Mouse (Mus musculus) testis, adult 2 months (tissue): ENCODE data around the gene Desi1. TPM values are rescaled to one million over a fixed set of nuclear protein-coding genes. Genes with fewer than 3 reads are reported as not detected.

Experiments used
- H3K27ac ChIP-seq: fragments of 200-500 bp; 2 replicates; pipeline ENCODE4 v1.5.1; 2012; ENCODE audit warnings: low read depth, low read length; ENCODE audit not compliant: control insufficient read depth, insufficient read depth
- H3K27me3 ChIP-seq: fragments of 200-500 bp; 2 replicates; pipeline ENCODE4 v1.6.1; 2012; ENCODE audit warnings: mild to moderate bottlenecking, low read length, moderate library complexity; ENCODE audit not compliant: control insufficient read depth, insufficient read depth
- H3K36me3 ChIP-seq: fragments of 200-500 bp; 2 replicates; pipeline ENCODE4 v1.6.1; 2012; ENCODE audit warnings: mild to moderate bottlenecking, low read length; ENCODE audit not compliant: control insufficient read depth, insufficient read depth
- H3K4me1 ChIP-seq: fragments of 200-500 bp; 2 replicates; pipeline ENCODE4 v1.6.1; 2012; ENCODE audit warnings: low read length; ENCODE audit not compliant: control insufficient read depth, insufficient read depth
- H3K4me3 ChIP-seq: fragments of 200-500 bp; 2 replicates; pipeline ENCODE4 v1.5.1; 2012; ENCODE audit warnings: low read depth, mild to moderate bottlenecking, low read length, moderate library complexity, mixed read lengths; ENCODE audit not compliant: control insufficient read depth
- CTCF ChIP-seq: fragments of 200-500 bp; IDR thresholded peaks from 2 replicates; pipeline ENCODE4 v1.5.1; 2012; ENCODE audit warnings: low read depth, mild to moderate bottlenecking, inconsistent platforms, low read length, moderate library complexity; ENCODE audit not compliant: control insufficient read depth, insufficient read depth, insufficient replicate concordance
- POLR2A ChIP-seq: fragments of 200-500 bp; IDR thresholded peaks from 2 replicates; pipeline ENCODE4 v1.6.1; 2012; ENCODE audit warnings: low read depth, mild to moderate bottlenecking, inconsistent platforms, low read length, moderate library complexity; ENCODE audit not compliant: control insufficient read depth
- polyA plus RNA-seq: library from polyadenylated mRNA; depleted of rRNA; stranded (reverse); fragments of >200 nt; gene quantifications from 2 replicates; pipeline ENCODE4 v1.2.3, GENCODE M21; 2012; rRNA removed

Desi1 gene
- polyA plus RNA-seq, 1 experiment = 682 TPM

- no peak for TF ChIP-seq CTCF
- TF ChIP-seq POLR2A = no peak
- H3K36me3 ChIP-seq = no peaks in the 10 kb centered on the region
- no peak overlapping the region for H3K27ac ChIP-seq
- H3K4me3 ChIP-seq = no peak overlapping the region
- H3K4me1 ChIP-seq = no peaks in the 10 kb centered on the region
- H3K27me3 ChIP-seq = no peaks in the 10 kb centered on the region
Measured at GRCm38 (mm10) chr15:81952310-81952709, 81.4 kb downstream of the Desi1 start.

DNA sequence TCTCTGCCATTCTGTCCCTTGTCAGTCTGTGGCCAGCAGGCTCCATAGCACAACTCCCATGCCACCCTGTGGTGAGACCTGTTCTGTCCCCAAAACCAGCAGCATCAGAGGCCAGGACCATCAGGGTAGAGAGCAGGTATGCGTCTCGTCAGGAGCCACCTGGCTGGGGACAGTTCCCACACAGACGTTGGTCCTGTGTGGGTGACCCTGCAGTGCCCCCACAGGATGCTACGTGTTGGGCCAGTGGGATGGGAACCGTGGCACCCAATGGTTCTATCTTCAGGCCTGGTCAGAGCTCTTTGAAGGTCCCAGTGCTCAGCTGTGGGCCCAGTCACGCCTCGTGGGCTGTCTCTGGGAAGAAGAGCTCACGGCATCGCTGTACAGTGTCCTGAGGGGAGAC is 82.5 kb downstream of the Desi1 start:
- Histone ChIP-seq H3K36me3 (no peaks in the 10 kb centered on the region), H3K4me3 (no peak overlapping the region), H3K27me3 (no peaks in the 10 kb centered on the region), H3K27ac (no peak overlapping the region), H3K4me1 (no peaks in the 10 kb centered on the region)
- TF ChIP-seq CTCF = no peak
- no peak for TF ChIP-seq POLR2A

DNA sequence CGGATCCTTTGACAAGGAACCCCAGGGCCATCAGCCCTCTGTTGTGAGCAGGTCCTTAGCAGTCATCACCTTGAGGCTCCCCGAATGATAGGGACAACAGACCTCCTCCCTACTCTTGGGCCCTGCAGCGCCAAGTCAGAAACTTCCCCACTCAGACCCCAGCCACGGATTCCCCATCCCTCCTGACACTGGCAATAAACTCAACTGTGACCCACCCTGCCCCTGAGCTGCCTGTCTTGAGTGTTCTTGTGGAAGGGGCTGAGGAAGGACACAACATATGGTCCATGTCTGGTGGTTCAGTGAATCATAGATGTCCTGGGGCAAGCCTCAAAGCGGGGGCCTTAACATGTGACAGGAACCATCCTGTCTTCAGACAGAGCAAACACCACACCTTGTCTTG is 82.9 kb downstream of the Desi1 start:
- H3K27ac ChIP-seq = no peak overlapping the region
- no peaks in the 10 kb centered on the region for H3K4me1 ChIP-seq
- TF ChIP-seq CTCF (no peak), POLR2A (no peak)
- no peaks in the 10 kb centered on the region for H3K27me3 ChIP-seq
- H3K4me3 ChIP-seq = no peak overlapping the region
- no peaks in the 10 kb centered on the region for H3K36me3 ChIP-seq

DNA sequence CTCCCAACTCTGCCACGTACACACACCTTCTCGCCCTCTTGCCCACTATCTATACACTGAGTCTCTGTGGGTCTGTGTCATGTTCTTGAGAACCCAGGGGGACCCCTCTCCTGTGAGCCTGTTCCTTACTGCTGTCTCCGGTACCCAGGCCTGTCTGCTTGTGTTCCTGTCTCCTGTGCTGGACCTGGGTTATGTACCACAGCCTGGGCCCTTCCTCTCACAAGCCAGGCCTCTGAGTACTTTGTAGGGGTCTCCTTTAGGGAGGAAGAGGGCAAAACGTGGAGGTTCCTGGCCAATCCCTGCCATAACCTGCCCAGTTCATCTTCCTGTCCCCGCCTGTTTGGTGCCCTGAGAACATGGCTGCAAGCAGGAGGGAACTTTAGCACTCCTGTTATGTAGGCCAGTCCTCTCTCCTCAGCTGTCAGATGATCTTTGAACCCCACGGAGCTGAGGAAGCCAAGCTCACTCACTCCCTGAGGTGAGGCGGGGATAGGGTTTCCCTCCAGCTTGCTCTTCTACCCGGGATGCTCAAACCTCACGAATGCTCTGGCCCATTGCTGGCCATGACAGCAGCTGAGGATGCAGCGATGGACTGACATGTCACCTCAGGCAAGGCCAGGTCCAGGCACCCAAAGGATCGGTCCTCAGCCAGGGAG is 84.1 kb downstream of the Desi1 start:
- TF ChIP-seq POLR2A (no peak), CTCF (no peak)
- Histone ChIP-seq H3K36me3 (no peaks in the 10 kb centered on the region), H3K4me3 (no peak overlapping the region), H3K4me1 (no peaks in the 10 kb centered on the region), H3K27ac (no peak overlapping the region), H3K27me3 (no peaks in the 10 kb centered on the region)

GRCm38 (mm10) chr15:81949076-81949475 is 84.6 kb downstream of the Desi1 start:
- TF ChIP-seq CTCF (no peak), POLR2A (no peak)
- no peak overlapping the region for H3K27ac ChIP-seq
- H3K27me3 ChIP-seq = no peaks in the 10 kb centered on the region
- no peaks in the 10 kb centered on the region for H3K4me1 ChIP-seq
- no peaks in the 10 kb centered on the region for H3K36me3 ChIP-seq
- no peak overlapping the region for H3K4me3 ChIP-seq

DNA sequence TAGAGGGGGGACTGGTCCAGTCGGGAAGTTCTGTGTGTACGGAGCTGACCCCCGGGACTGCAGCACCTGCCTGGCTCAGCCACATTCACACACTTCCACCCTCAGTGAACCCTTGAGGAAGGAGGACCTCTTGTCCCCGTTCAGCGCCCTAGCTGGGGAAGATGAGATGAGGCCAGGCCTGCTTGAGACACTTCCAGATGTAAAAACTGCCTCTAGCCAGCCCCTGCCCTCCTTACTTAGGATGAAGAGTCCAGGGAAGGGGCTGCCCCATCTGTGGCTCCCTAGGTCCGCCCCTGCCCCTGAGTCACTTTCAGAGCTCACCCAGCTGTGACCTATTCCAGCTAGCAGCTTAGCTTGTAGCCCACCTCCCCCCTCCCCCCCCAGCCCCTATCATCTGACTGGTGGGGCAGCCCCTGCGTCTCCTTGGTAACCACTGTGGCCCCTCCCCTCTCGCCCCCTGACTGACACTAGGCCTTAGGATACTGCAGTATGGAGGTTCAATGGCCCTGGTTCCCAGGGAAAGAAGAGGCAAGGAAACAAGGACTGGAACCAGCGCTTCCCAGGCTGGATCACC is 90.4 kb downstream of the Desi1 start:
- H3K27ac ChIP-seq = no peak overlapping the region
- no peaks in the 10 kb centered on the region for H3K36me3 ChIP-seq
- H3K27me3 ChIP-seq = no peaks in the 10 kb centered on the region
- TF ChIP-seq CTCF (no peak), POLR2A (no peak)
- H3K4me3 ChIP-seq = no peak overlapping the region
- H3K4me1 ChIP-seq = peaks cover 9% of the 10 kb centered on the region

Other genes starting within 250 kb of the Desi1 start
- gene Tef, start 231.4 kb downstream of the Desi1 start, polyA plus RNA-seq = 36.1 and 38.9 TPM in 2 replicates
- gene Tob2, start 175.1 kb downstream of the Desi1 start, polyA plus RNA-seq = 7.3 and 8.0 TPM in 2 replicates
- 22.2 and 23.5 TPM in 2 replicates for gene Phf5a, start 162.0 kb downstream of the Desi1 start, polyA plus RNA-seq
- 112 and 118 TPM in 2 replicates for gene Aco2, start 161.6 kb downstream of the Desi1 start, polyA plus RNA-seq
- gene Polr3h, start 107.6 kb downstream of the Desi1 start, polyA plus RNA-seq = 11.9 and 12.9 TPM in 2 replicates
- gene Csdc2, start 97.1 kb downstream of the Desi1 start, polyA plus RNA-seq = 8.1 and 9.2 TPM in 2 replicates
- gene Pmm1, start 72.9 kb downstream of the Desi1 start, polyA plus RNA-seq = 12.1 and 13.8 TPM in 2 replicates
- gene 1700029P11Rik, start 53.3 kb downstream of the Desi1 start, polyA plus RNA-seq = 153 and 159 TPM in 2 replicates
- 16.7 and 20.4 TPM in 2 replicates for gene Xrcc6, start 46.0 kb downstream of the Desi1 start, polyA plus RNA-seq
- gene Snu13, start 13.7 kb upstream of the Desi1 start, polyA plus RNA-seq = 68.8 and 72.0 TPM in 2 replicates
- 86.7 and 90.3 TPM in 2 replicates for gene 4930407I10Rik, start 25.3 kb upstream of the Desi1 start, polyA plus RNA-seq
- gene Mei1, start 36.1 kb upstream of the Desi1 start, polyA plus RNA-seq = 8.2 and 10.3 TPM in 2 replicates
- 18.1 and 19.9 TPM in 2 replicates for gene Ccdc134, start 94.1 kb upstream of the Desi1 start, polyA plus RNA-seq
- 36.2 and 40.1 TPM in 2 replicates for gene Srebf2, start 113.3 kb upstream of the Desi1 start, polyA plus RNA-seq
- 0.31 and 0.61 TPM in 2 replicates for gene Shisa8, start 179.0 kb upstream of the Desi1 start, polyA plus RNA-seq
- 7.2 and 8.0 TPM in 2 replicates for gene Tnfrsf13c, start 190.5 kb upstream of the Desi1 start, polyA plus RNA-seq
- 14.6 and 21.3 TPM in 2 replicates for gene Cenpm, start 210.9 kb upstream of the Desi1 start, polyA plus RNA-seq
- 7.8 and 9.4 TPM in 2 replicates for gene 1500009C09Rik, start 218.5 kb upstream of the Desi1 start, polyA plus RNA-seq
- 12.1 and 14.0 TPM in 2 replicates for gene Sept3, start 241.0 kb upstream of the Desi1 start, polyA plus RNA-seq